Mouse (Mus musculus) heart, embryonic 10.5 days (tissue): Measurements from ENCODE around the gene Hsf5. TPM values are rescaled to one million over a fixed set of nuclear protein-coding genes. Genes with fewer than 3 reads are reported as not detected.

Experiments used
- DNase-seq: peaks from one replicate; pipeline ENCODE4 v3.0.0-alpha.2; 2017; ENCODE audit warnings: low spot score
- H3K27ac ChIP-seq: fragments of 300-500 bp; sonication (generic); 2 replicates; pipeline ENCODE4 v1.5.1; 2016; ENCODE audit warnings: mild to moderate bottlenecking
- H3K27me3 ChIP-seq: fragments of 300-500 bp; sonication (generic); 2 replicates; pipeline ENCODE4 v1.6.1; 2016; ENCODE audit warnings: mild to moderate bottlenecking; ENCODE audit not compliant: poor library complexity, insufficient read depth, severe bottlenecking
- H3K36me3 ChIP-seq: fragments of 300-500 bp; sonication (generic); 2 replicates; pipeline ENCODE4 v1.6.1; 2016; ENCODE audit warnings: mild to moderate bottlenecking, moderate library complexity
- H3K4me1 ChIP-seq: fragments of 300-500 bp; sonication (generic); 2 replicates; pipeline ENCODE4 v1.6.1; 2016; ENCODE audit warnings: mild to moderate bottlenecking
- H3K4me3 ChIP-seq: fragments of 300-500 bp; sonication (generic); 2 replicates; pipeline ENCODE4 v1.5.1; 2016; ENCODE audit warnings: mild to moderate bottlenecking, moderate library complexity
- H3K9me3 ChIP-seq: fragments of 300-500 bp; sonication (generic); 2 replicates; pipeline ENCODE4 v1.6.1; 2016; ENCODE audit warnings: mild to moderate bottlenecking, moderate library complexity
- WGBS: fragments of 180-500 bp; shearing (Covaris S2); methylation state at CpG from one replicate; pipeline ENCODE4 v1.1.7; 2016; 5-methylcytosine and 5-hydroxymethylcytosine counted together
- polyA plus RNA-seq: library from polyadenylated mRNA; unstranded; fragments of >200 nt; fragmentation: Nextera tagmentation; extraction: Ambion mirVana; gene quantifications from 2 replicates; pipeline ENCODE4 v1.2.1, GENCODE M21; 2016

Hsf5 gene
- polyA plus RNA-seq, 1 experiment from 2014 or later = 0.21 TPM

DNA sequence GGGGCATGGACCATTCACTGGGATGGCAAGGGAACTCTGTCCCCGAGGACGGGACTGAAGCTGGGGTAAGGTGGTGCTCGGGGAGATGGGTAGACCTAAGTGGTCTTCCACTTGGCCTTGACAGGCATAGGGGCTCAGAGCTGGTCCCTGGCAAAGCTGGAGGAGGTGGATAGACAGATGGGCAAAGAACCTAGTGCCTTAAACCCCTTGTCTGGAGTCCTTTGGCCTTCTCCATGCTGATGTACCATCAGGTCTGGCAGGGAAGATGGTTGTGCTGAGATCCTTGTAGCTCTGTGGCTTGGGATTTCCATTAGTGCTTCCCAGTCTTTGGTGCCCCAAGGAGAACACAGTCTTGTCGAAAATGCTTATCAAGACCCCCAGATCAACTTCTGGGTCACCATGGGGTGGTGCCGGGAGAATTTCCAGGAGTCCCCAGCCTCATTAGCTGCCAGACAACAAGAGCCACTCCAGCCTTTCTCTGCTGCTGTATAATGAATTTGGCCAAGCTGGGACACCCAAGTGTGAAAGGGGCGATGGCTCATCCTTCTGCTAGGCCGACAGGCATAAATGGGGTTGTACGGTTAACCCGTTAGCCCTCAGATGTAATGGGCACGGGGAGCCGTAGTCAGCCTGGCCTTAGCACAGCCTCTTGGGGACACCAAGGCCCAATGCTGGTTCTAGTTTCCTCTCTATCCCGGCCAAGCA, 35.7 kb upstream of the Hsf5 start:
- no peak overlapping the region for H3K4me3 ChIP-seq
- no peaks in the 10 kb centered on the region for H3K36me3 ChIP-seq
- no peaks in the 10 kb centered on the region for H3K9me3 ChIP-seq
- H3K27me3 ChIP-seq = peaks cover 18% of the 10 kb centered on the region; the same call in 1 of the 2 replicates
- H3K27ac ChIP-seq = no peak overlapping the region; the same call in 1 of the 2 replicates
- no peak for DNase-seq
- 79% methylated on average over 12 of the region's 12 CpGs for WGBS
- H3K4me1 ChIP-seq = peaks cover 66% of the 10 kb centered on the region

DNA sequence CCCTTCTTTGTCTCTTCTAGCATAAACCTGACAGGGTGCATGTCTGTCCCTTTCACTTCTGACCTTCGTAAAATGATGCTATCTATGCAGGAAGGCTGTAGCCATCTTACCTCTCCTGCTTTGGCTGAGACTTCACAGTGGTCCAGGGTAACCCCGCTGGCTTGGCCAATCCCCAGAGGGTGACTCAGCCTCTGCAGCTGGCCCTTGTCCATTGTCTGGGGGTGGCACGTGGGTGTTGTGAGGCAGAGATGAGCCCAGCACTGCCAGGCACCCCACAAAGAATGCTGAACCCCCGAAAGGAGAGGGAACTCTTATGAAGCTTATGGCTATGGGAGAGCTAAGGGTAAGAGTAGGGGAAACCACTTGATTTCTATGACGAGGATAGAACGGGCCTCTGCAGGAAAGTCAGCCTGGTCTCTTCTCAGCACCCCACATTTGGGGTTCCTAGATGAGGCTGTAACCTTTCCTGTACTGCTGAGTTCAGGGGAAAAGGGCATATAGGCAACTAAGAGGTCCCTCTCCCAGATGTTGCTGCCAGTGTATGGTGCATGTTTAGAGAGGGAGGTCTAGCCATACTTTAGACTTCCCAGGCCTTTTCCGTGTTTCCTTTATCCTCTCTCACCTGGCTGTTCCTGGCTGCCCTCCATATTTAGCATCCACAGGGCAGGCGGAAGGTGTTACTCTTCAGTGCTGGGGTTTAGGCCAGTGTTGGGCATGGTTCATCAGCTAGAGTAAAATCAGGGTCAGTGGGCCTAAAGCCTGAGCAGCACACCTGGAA, 34.8 kb upstream of the Hsf5 start:
- Histone ChIP-seq H3K4me1 (peaks cover 65% of the 10 kb centered on the region), H3K9me3 (no peaks in the 10 kb centered on the region), H3K36me3 (no peaks in the 10 kb centered on the region), H3K4me3 (no peak overlapping the region), H3K27ac (no peak overlapping the region), H3K27me3 (peaks cover 18% of the 10 kb centered on the region; the same call in 1 of the 2 replicates)
- no peak for DNase-seq
- 73% methylated on average over 8 of the region's 8 CpGs for WGBS

DNA sequence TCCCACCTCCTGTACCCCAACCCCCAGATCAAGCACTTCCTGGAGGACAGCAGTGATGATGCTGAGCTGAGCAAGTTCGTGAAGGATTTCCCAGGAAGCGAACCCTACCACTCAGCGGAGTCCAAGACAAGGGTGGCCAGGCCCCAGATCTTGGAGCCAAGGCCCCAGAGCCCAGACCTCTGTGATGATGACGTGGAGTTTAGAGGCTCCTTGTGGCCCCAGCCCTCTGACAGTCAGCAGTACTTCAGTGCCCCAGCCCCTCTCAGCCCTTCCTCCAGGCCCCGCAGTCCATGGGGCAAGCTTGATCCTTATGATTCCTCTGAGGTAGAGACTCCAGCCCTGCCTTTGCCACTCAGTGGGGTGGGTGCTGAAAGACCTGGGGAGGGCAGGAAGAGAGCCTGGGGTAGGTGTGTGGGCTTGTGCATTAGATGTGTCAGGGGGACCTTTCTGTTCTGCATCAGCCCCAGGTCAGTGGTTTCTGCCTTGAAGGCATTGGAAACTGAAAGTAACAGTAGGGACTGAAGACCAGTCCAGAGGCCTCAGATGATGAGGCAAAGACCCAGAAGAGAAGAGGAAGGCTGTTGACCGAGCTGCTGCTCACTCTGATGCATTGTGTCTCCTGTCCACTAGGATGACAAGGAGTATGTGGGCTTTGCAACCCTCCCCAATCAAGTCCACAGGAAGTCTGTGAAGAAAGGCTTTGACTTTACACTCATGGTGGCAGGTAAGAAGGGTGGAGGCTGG, 33.5 kb upstream of the Hsf5 start:
- Histone ChIP-seq H3K36me3 (no peaks in the 10 kb centered on the region), H3K4me1 (peaks cover 52% of the 10 kb centered on the region), H3K9me3 (no peaks in the 10 kb centered on the region), H3K27ac (no peak overlapping the region), H3K27me3 (peaks cover 18% of the 10 kb centered on the region; the same call in 1 of the 2 replicates), H3K4me3 (no peak overlapping the region)
- no peak for DNase-seq
- WGBS = 74% methylated on average over 6 of the region's 6 CpGs

DNA sequence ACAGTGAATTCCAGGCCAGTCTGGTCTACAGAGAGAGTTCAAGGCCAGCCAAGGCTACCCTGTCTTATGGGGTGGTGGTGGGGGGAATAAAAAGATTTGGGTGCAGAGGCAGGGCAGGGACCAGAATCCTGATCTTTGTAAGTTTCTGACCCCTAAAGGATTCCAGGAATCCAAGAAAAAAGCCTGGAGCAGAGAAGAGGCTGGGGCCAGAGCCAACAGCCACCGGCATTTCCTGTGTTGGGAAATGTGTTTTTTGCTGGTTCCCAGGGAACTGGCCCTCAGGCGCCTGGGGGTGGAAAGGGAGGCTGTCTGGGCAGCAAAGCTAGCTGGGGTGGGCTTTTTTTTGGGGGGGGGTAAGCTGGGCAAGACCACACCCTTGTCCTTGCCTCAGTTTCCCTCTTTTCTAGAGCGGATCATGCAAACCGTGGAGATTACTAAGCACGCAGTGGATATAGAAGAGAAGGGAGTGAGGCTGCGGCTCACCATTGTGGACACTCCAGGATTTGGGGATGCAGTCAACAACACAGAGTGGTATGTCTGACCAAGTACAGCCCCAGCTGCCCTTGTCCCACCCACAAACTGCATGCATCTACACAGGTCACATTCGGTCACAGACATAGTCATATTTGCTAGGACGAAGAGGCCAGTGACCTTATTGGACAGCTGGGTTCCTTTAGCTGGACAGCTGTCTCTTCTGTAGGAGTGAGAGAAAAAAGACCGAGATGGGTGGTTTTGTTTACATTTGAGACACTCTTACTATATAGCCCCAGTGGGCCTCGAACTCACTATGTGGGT, 32.1 kb upstream of the Hsf5 start:
- 78% methylated on average over 10 of the region's 10 CpGs for WGBS

DNA sequence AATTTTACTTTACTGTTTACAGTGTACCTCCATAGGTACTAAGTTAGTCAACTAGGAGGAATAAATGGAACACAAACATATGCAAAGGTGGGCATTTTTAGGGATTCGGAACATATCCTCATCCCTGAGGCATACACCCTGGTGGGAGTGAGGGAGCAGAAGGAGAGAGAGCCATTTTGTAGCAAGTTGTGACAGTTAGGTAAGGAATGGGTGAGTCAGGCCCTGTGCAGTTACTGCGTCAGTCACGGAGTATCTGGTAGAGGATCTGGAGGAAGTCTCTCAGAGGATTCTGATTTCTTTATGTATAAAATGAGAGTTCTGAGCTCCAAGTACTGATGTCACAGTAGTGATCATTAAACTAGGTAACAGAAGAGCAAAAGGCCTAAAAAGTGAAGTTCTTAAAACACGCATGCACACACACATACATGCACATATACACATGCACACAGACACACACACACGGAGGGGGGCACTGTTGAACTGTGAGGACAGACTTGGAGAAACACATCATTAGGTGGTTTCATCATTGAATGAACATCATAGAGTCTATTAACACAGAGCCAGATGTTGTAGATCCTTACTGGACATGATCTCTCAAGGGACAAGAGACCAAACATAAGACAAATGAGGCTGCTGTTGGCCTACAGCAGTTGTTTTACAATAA, 29.6 kb upstream of the Hsf5 start:
- Histone ChIP-seq H3K27ac (no peak overlapping the region), H3K4me1 (peaks cover 39% of the 10 kb centered on the region), H3K9me3 (no peaks in the 10 kb centered on the region), H3K36me3 (no peaks in the 10 kb centered on the region), H3K27me3 (no peaks in the 10 kb centered on the region), H3K4me3 (no peak overlapping the region)
- 87% methylated on average over 5 of the region's 5 CpGs for WGBS
- no peak for DNase-seq

More for the DNA sequence above, 32.1 kb upstream of the Hsf5 start:
- no peak for DNase-seq
- Histone ChIP-seq H3K4me3 (no peak overlapping the region), H3K27me3 (peaks cover 18% of the 10 kb centered on the region; the same call in 1 of the 2 replicates), H3K9me3 (no peaks in the 10 kb centered on the region), H3K27ac (peak overlapping the region; percentile 36; the same call in 1 of the 2 replicates), H3K4me1 (peaks cover 45% of the 10 kb centered on the region), H3K36me3 (no peaks in the 10 kb centered on the region)

DNA sequence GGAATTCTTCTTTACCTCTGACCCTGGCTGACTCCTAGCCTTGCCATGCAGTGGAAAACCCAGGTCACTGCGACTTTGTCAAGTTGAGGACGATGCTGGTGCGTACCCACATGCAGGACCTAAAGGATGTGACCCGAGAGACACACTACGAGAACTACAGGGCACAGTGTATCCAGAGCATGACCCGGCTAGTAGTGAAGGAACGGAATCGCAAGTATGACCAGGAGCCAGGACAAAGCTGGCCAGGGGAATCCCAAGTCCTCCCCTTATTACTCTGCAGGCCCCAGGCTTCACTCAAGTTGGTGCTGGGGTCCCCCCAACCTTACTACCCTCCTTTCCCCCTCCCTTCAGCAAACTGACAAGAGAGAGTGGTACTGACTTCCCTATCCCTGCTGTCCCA, 27.4 kb upstream of the Hsf5 start:
- peaks cover 48% of the 10 kb centered on the region for H3K4me1 ChIP-seq
- no peak for DNase-seq
- H3K36me3 ChIP-seq = peaks cover 10% of the 10 kb centered on the region
- no peak overlapping the region for H3K27ac ChIP-seq
- WGBS = 83% methylated on average over 8 of the region's 8 CpGs
- H3K27me3 ChIP-seq = no peaks in the 10 kb centered on the region
- no peaks in the 10 kb centered on the region for H3K9me3 ChIP-seq
- H3K4me3 ChIP-seq = 0 out of 2 replicates have a peak overlapping the region, but pooled peaks have one; percentile 67

DNA sequence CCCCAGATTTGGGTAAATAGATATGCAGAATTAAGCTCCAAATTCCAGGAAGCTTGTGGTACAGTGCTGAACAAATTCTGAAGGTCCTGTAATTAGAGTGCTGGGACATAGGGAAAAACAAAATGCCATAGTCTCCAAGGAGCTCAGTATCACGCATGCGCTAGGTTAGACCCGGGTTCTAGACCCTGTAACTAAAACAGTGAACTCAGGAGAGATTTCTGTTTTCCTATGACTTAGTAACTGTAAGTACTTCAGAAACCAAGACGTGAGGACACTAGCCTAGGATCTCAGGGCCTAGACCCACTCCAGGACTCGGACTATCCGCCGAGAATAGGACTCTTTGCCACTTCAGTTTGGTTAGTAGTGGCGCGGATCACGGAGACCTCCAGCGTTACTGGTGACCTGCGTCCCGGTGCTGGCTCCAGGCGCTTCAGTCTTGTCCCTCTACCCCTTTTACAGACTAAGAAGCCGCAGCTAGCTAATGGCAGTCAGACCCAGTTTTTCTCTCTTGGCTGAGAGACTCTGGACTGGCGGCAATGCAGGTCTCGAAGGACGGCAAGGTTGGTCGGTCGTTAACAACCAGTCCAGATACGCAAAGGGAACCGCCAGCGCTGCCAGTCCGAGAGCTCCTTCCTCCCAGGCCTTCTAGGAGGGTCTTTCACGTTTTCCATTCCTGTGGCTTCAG, 26.0 kb upstream of the Hsf5 start:
- peaks cover 54% of the 10 kb centered on the region for H3K4me1 ChIP-seq
- 2% methylated on average over 25 of the region's 25 CpGs for WGBS

DNA sequence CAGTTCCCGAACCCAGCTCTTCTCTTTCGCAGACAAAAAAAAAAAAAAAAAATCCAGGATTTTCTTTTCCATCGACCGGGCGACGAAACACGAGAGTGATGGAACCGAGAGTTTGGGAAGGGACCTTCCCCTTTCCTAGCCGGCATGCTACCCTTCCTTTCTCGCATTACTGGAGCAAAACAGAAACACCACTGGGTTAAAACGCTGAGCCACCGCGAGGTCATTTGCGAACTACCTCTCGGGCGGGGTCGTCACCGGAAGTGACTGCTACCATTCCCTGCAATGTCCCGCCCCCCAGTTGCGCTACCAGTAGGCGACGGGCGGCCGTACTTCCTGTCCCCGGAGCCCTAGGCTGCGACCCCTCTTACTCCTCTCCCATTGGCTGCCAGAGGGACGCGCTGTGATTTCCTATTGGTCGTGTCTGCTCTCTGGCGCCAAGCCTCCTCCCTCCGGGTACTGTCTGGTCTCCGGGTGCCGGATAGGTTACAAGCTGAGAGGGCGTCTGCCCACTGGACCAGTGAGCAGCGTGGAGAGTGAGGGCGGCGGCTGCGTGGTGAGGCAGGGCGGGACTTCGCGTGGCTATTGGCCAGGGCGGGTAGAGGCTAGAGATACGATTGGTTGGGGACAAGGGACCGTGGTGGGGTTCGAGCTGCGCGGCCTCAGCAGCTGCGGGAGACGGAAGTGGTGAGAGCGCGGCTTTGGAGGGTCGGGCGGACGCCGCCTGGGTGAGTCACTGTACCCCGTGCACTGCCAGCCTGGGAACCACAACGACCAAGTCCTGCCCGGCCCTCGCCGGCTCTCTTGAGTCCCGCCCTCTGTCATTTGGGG, 25.2 kb upstream of the Hsf5 start, which contains the start of gene Mtmr4:
Mtmr4 (plus strand) TSS at position 637 of the 828 bp plus-strand sequence.
- H3K4me3 ChIP-seq = peak within 1 kb of the TSS; percentile 67
- no peaks in the 10 kb centered on the region for H3K9me3 ChIP-seq
- peaks cover 12% of the 10 kb centered on the region for H3K36me3 ChIP-seq
- under 1% methylated on average over 61 of the region's 61 CpGs for WGBS
- H3K27me3 ChIP-seq = no peaks in the 10 kb centered on the region
- H3K27ac ChIP-seq = peak within 1 kb of the TSS; percentile 92
- DNase-seq = peak; percentile 100
- peaks cover 61% of the 10 kb centered on the region for H3K4me1 ChIP-seq

More for the DNA sequence above, 26.0 kb upstream of the Hsf5 start:
- Histone ChIP-seq H3K27me3 (no peaks in the 10 kb centered on the region), H3K27ac (peak overlapping the region; percentile 92), H3K4me3 (peak overlapping the region; percentile 67), H3K36me3 (peaks cover 11% of the 10 kb centered on the region), H3K9me3 (no peaks in the 10 kb centered on the region)
- peak; percentile 86 for DNase-seq

DNA sequence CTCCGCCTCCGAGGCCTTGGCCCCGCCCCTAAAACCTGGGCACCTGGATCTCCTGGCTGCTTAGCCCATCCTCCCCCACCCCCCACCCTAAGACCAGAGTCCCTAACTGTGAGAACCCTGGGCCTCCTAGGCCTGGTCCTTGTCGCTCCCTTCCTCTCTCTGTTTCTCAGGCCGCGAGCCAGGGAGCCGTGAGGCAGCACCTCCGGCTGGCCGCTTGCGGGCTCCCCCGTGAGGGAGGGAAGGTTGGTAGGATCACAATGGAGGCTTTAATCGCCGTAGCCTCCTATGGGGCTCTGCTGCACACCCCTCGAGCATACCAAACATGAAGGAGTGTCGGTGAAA, 24.6 kb upstream of the Hsf5 start:
- peaks cover 18% of the 10 kb centered on the region for H3K36me3 ChIP-seq
- peaks cover 67% of the 10 kb centered on the region for H3K4me1 ChIP-seq
- no peaks in the 10 kb centered on the region for H3K9me3 ChIP-seq
- H3K27me3 ChIP-seq = no peaks in the 10 kb centered on the region
- 0% methylated on average over 14 of the region's 15 CpGs for WGBS
- peak overlapping the region; percentile 92 for H3K27ac ChIP-seq
- DNase-seq = no peak
- H3K4me3 ChIP-seq = peak overlapping the region; percentile 67

DNA sequence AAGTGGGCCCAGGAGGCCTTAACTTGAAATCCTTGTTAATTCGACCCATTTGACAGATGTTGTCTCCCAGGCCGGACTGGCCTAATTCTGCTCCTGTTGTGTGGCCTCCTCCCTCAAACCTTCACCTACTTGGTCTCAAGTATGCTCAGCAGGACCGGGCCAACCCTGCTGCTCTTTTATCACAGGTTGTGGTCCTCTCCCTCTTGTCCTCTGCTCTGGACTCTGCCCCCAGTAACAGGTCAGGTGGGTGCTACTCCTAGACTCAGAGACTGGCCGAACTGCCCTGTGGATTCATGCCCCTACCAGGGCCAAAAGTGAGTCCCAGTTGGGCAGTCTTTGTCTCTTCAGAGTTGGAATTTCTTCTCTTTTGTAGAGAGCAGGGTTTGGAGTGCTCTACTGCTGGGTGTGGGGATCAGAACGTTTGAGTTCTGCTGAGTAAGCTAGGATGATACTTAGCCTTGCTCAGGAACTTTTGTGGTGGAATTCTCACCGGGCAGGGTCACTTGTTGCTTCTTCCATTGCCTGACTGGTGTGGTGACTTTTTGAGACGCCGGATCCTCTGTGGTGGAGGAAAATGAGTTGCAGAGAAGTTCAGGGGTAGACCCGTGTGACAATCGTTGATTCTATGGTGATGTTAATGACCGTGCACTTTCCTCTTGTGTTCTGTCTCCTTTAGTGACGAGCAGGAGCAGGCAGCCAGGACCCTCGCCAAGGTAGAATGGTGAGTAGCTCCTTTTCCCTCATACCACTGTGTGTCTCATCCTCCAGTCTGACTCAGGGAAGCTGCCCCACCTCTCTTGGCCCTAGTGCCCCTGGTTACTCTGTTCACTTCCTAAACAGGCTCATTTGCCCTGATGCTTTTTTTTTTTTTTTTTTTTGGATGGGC, 24.0 kb upstream of the Hsf5 start:
- WGBS = 45% methylated on average over 13 of the region's 13 CpGs
- H3K4me3 ChIP-seq = peak overlapping the region; percentile 67
- DNase-seq = no peak
- no peaks in the 10 kb centered on the region for H3K9me3 ChIP-seq
- peak overlapping the region; percentile 92 for H3K27ac ChIP-seq
- H3K4me1 ChIP-seq = peaks cover 69% of the 10 kb centered on the region
- H3K36me3 ChIP-seq = peaks cover 24% of the 10 kb centered on the region
- H3K27me3 ChIP-seq = no peaks in the 10 kb centered on the region
